Mouse (Mus musculus) hindbrain, embryonic 13.5 days (tissue): Measurements from ENCODE around the gene Slc25a20. TPM values are rescaled to one million over a fixed set of nuclear protein-coding genes. Genes with fewer than 3 reads are reported as not detected.
A peak's percentile ranks its signal among the peaks of the same experiment; 100 is the strongest.
"Not testable (repeated sequence)": the region's sequence is repeated elsewhere in the genome, so short reads cannot be mapped to it uniquely, and the experiment has no call there.

Source experiments
- ATAC-seq: fragments of 200-750 bp; cut with Nextera tagmentation; 2 replicates; pipeline ENCODE4 v1.8.0; 2017; ENCODE audit warnings: moderate TSS enrichment; ENCODE audit not compliant: low FRiP score
- H3K27ac ChIP-seq: fragments of 300-500 bp; sonication (generic); 2 replicates; pipeline ENCODE4 v1.5.1; 2015; ENCODE audit warnings: inconsistent platforms, mild to moderate bottlenecking, moderate library complexity
- H3K27me3 ChIP-seq: fragments of 300-500 bp; sonication (generic); 2 replicates; pipeline ENCODE4 v1.6.1; 2015; ENCODE audit warnings: mild to moderate bottlenecking, inconsistent platforms
- H3K36me3 ChIP-seq: fragments of 300-500 bp; sonication (generic); 2 replicates; pipeline ENCODE4 v1.6.1; 2015; ENCODE audit warnings: mild to moderate bottlenecking, inconsistent platforms
- H3K4me1 ChIP-seq: fragments of 300-500 bp; sonication (generic); replicated peaks from 2 replicates; pipeline ENCODE4 v1.6.1; 2015; ENCODE audit warnings: inconsistent platforms
- H3K4me2 ChIP-seq: fragments of 300-500 bp; sonication (generic); 2 replicates; pipeline ENCODE4 v1.6.1; 2015; ENCODE audit warnings: inconsistent platforms, mild to moderate bottlenecking, moderate library complexity
- H3K4me3 ChIP-seq: fragments of 300-500 bp; sonication (generic); 2 replicates; pipeline ENCODE4 v1.5.1; 2015; ENCODE audit warnings: mild to moderate bottlenecking, inconsistent platforms
- H3K9ac ChIP-seq: fragments of 300-500 bp; sonication (generic); 2 replicates; pipeline ENCODE4 v1.6.1; 2015; ENCODE audit warnings: mild to moderate bottlenecking, inconsistent platforms
- H3K9me3 ChIP-seq: fragments of 300-500 bp; sonication (generic); 2 replicates; pipeline ENCODE4 v1.6.1; 2016; ENCODE audit warnings: inconsistent platforms
- WGBS: fragments of 180-500 bp; shearing (Covaris S2); methylation state at CpG from one replicate; pipeline ENCODE4 v1.1.7; 2015; 5-methylcytosine and 5-hydroxymethylcytosine counted together
- polyA plus RNA-seq: library from polyadenylated mRNA; unstranded; fragments of >200 nt; fragmentation: Nextera tagmentation; extraction: Ambion mirVana; gene quantifications from 2 replicates; pipeline ENCODE4 v1.2.1, GENCODE M21; 2015

The Slc25a20 gene
- polyA plus RNA-seq, 1 experiment from 2014 or later, result 45.5 TPM

DNA sequence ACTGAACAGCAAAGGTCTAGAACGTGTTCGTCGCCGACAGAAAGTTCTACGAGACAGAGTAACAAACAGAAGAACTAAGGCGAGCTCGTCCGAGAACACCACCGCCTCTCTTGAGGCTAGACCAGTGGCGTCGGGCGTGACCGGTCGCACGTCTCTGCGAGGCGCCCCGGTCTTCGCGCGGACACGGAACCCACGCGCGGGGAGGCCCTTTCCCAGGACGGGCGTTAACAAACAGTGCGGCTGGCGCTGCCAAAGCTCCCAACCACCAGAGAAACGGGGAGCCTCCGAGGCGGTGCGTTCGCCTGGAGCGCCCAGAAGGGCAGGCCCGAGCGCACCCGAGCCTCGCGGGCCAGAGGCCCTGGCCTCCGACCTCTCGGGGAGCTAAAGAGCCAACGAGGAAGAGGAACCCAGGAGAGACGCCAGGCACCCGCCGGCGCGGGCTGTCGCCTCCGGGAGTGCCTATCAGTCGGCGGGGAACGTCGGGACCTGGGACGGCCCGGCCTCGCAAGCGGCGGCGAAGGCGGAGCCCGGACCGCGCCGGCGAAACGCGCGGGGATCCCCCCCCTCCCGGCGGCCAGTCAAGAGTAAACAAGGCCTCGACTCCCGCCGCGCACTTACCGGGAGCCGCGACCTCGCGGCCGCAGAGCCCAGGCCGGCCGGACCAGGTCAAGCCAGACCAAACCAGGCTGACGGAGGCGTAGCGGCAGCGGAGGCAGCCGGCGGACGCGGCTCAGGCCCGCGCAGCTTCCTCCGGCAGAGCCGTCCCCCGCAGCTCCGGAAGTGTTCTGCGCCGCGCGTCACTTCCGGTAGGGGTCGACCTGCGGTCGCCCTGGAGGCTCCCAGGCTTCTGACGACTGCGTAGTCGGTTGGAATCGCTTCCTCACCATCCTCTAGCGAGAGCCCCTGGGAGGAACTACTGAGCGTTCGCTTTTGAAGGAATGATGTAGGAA, 13.0 kb upstream of the Slc25a20 start, which contains the start of gene Arih2:
Arih2 (minus strand) TSS at position 776 of the 950 bp plus-strand sequence.
- peak; percentile 99 for ATAC-seq
- Histone ChIP-seq H3K4me1 (peaks cover 25% of the 10 kb centered on the region), H3K27me3 (no peaks in the 10 kb centered on the region), H3K9ac (peak within 1 kb of the TSS; percentile 96), H3K4me2 (peak within 1 kb of the TSS; percentile 94), H3K4me3 (peak within 1 kb of the TSS; percentile 100), H3K36me3 (0 out of 2 replicates have a peak, but pooled peaks cover 3% of the 10 kb centered on the region), H3K9me3 (no peaks in the 10 kb centered on the region), H3K27ac (peak within 1 kb of the TSS; percentile 88)
- WGBS, result under 1% methylated on average over 97 of the region's 112 CpGs

DNA sequence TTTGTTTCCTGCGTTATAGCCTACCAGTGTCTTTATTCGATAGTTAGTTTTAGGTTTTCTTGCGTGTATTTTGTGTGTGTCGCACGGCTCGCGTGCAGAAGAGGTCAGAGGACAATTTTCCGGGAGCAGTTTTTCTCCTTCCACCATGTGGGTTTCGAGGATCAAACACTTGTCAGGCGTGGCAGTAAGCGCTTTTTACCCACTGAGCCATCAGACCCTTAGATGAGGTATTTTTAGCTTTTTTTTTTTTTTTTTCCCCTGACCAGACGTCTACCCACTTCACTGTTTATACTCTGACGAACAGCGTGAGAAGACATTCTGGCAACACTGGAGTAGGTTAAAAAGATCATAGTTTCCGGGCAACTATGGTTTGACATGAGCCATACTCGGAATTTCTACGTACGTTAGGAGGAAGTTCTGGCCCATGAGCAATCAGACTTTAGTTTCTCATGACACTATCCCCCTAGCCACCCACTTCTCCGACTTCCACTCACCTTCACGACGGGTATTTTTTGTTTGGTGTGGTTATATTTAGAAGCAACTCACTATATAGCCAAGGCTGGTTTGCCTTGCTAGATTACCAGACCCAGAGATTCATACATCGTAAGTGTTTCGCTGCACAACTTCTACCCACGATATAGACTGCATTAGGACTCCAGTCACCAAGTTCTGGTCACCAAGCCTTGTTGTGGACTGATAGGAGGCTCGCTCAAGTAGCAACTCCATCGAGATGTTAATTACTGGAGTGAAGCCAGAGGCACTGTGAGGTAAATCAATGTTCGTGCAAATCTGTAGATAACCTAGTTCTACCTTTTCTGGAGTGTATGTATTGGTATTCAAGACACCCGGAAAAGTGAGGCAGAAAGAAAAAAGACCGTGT, 12.1 kb upstream of the Slc25a20 start:
- 0 out of 2 replicates have a peak, but pooled peaks cover 3% of the 10 kb centered on the region for H3K36me3 ChIP-seq
- 35% methylated on average over 29 of the region's 29 CpGs for WGBS
- peak; percentile 43 for ATAC-seq

DNA sequence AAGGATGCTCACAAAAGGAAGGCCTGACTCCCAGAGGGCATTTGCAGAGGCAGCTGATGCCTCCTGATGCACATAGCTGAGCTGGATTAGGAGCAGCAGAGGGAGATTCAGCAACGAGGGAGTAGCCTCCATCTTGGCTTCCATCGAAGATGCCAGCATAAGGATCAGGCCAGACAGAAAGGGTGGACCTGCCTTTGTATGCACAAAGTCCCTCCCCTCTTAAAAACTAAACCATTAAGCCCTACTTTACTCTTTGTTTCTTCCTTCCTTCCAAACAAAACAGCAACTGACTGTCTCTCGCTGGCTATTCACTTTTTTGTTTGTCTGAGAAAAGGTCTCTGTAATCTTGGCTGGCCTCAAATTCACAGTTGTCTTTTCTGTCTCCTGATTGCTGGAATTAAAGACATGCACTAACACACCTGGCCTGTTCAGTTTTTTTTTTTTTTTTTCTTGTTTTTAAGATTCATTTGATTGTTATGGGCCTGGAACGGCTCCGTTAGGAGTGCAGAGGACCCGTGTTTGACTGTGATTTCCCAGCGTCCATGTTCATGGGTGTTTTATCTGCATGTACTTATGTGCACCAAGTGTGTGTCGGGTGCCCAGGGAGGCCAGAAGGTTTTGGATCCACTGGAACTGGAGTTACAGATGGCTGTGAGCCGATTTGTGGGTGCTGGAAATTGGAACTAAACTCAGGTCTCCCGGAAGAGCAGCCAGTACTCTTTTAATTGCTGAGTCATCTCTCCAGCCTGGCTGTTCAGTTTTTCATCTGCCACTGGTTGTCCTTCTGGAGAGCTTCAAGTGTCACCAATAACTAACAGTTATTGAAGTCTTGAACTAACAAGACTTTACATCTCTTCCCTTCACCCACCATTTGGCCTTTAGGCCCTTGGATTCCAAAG, 7.1 kb upstream of the Slc25a20 start:
- H3K9me3 ChIP-seq, result no peaks in the 10 kb centered on the region
- no peak overlapping the region for H3K9ac ChIP-seq
- no peak overlapping the region for H3K4me3 ChIP-seq
- no peak overlapping the region for H3K4me2 ChIP-seq
- WGBS, result 83% methylated on average over 10 of the region's 10 CpGs
- H3K27me3 ChIP-seq, result no peaks in the 10 kb centered on the region
- ATAC-seq, result no peak
- peaks cover 5% of the 10 kb centered on the region for H3K4me1 ChIP-seq
- no peaks in the 10 kb centered on the region for H3K36me3 ChIP-seq
- no peak overlapping the region for H3K27ac ChIP-seq

More for the DNA sequence above, 12.1 kb upstream of the Slc25a20 start:
- Histone ChIP-seq H3K4me1 (peaks cover 25% of the 10 kb centered on the region), H3K9me3 (no peaks in the 10 kb centered on the region), H3K27ac (peak overlapping the region; percentile 88), H3K27me3 (no peaks in the 10 kb centered on the region), H3K4me3 (peak overlapping the region; percentile 100), H3K9ac (peak overlapping the region; percentile 96), H3K4me2 (peak overlapping the region; percentile 94)

DNA sequence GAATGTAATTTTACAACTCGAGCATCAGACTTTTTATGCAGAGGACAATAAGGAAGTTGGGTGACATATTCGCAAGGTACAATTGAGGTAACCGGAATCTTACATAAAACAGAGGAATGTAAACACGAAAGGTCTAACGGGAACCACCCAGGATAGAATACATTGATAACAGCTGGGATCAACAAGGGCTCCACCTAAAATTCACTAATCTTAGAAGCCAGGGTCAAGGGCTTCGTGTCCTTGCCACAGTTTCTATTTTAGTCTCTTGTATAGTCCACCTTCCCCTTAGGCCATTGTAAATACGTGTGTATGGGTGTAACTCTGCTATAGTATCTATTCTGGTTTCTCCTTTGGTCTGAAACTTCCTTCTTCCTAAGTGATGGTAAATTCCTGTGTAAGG, 6.0 kb upstream of the Slc25a20 start:
- H3K27ac ChIP-seq, H3K27me3 ChIP-seq, H3K9me3 ChIP-seq, ATAC-seq, H3K4me3 ChIP-seq, H3K36me3 ChIP-seq, H3K4me2 ChIP-seq, H3K4me1 ChIP-seq, H3K9ac ChIP-seq: not testable (repeated sequence)
- 88% methylated on average over 7 of the region's 7 CpGs for WGBS

DNA sequence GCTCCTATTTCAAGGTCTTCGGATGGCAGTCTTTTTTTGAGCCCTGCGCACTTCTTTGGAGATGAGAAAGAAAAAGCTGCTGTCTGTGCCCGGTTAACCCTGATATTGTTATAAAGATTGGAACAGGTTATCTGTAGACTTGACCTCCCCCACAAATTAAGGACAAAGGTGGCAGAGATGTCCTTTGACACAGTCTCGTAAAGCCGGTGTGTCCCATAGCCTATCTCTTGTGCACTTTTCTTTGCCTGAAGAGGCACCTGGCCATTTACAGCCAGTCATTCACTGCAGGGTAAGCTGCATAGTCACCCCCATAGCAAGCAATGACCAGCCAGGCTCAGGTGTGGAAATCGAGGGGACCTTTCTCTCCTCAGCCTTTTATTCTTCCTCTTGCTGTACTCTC, 772 bp downstream of the Slc25a20 start:
- H3K27ac ChIP-seq, result no peak overlapping the region
- no peaks in the 10 kb centered on the region for H3K9me3 ChIP-seq
- peak overlapping the region; percentile 70 for H3K4me2 ChIP-seq
- peak overlapping the region; percentile 75 for H3K9ac ChIP-seq
- H3K27me3 ChIP-seq, result no peaks in the 10 kb centered on the region
- peaks cover 10% of the 10 kb centered on the region; the same call in 1 of the 2 replicates for H3K36me3 ChIP-seq
- H3K4me1 ChIP-seq, result peaks cover 13% of the 10 kb centered on the region
- peak overlapping the region; percentile 67 for H3K4me3 ChIP-seq
- no peak for ATAC-seq
- WGBS, result 48% methylated on average over 6 of the region's 6 CpGs

DNA sequence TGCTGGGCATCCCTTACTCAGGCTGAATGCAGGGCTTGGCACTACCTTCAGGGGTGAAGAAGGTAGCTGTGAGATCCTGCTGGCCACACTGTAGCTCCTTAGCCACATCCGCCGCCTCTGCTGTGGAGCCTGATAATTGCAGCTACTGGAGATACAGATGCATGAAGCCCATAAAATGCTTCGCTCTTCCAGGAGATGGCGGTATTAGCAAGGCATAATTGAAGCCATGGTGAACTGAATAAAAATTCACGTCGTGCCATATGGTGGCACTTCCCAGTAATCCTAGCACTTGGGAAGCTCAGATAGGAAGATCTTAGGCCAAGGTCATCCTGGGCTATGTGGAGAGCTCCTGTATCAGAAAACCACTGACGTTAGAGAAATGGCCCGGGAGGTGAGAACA, 8.0 kb downstream of the Slc25a20 start:
- no peak overlapping the region for H3K9ac ChIP-seq
- H3K9me3 ChIP-seq, result no peaks in the 10 kb centered on the region
- H3K27ac ChIP-seq, result no peak overlapping the region
- no peak for ATAC-seq
- H3K4me1 ChIP-seq, result no peaks in the 10 kb centered on the region
- no peaks in the 10 kb centered on the region for H3K27me3 ChIP-seq
- 60% methylated on average over 8 of the region's 8 CpGs for WGBS
- H3K4me3 ChIP-seq, result no peak overlapping the region
- H3K36me3 ChIP-seq, result peaks cover 59% of the 10 kb centered on the region
- H3K4me2 ChIP-seq, result no peak overlapping the region

DNA sequence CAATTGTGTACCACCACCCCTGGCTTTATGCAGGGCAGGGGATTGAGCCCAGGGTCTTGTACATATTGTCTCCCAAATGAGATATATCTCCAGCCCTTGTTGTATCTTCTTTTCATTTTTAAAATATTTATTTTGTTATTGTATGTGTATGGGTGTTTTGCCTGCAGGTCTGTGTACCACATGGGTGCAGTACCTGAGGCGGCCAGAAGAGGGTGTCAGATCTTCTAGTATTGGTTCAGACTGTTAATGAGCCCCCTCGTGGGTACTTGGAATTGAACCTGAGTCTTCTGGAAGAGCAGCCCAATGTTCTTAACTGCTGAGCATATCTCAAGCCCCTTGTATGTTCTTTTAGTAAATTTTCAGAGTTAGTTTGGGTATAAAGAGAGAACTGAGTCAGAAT, 11.3 kb downstream of the Slc25a20 start:
- Histone ChIP-seq H3K9me3 (no peaks in the 10 kb centered on the region), H3K9ac (no peak overlapping the region), H3K4me2 (no peak overlapping the region), H3K36me3 (peaks cover 63% of the 10 kb centered on the region), H3K27ac (no peak overlapping the region), H3K27me3 (no peaks in the 10 kb centered on the region), H3K4me3 (no peak overlapping the region), H3K4me1 (no peaks in the 10 kb centered on the region)
- ATAC-seq, result no peak
- WGBS, result 54% methylated on average over 2 of the region's 2 CpGs

DNA sequence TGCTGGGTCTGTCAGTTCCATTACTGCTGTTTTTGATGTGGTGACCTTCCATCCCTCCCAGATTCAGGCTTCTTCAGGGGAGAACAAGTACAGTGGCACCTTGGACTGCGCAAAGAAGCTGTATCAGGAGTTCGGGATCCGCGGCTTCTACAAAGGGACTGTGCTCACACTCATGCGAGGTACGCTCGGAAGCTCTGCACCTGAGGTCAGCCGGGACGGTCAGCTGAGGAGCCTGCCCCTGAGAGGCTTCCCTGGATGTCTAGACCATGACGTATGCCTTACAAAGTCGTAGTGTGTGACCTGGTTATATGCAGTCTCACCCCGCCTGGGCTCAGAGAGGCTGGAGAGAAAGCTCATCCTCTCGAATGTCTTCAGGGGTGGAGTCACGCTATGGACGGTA, 18.1 kb downstream of the Slc25a20 start:
- Histone ChIP-seq H3K4me1 (no peaks in the 10 kb centered on the region), H3K36me3 (peaks cover 69% of the 10 kb centered on the region), H3K27ac (no peak overlapping the region), H3K9ac (no peak overlapping the region), H3K27me3 (no peaks in the 10 kb centered on the region), H3K4me3 (no peak overlapping the region), H3K9me3 (no peaks in the 10 kb centered on the region), H3K4me2 (no peak overlapping the region)
- no peak for ATAC-seq
- 92% methylated on average over 15 of the region's 15 CpGs for WGBS

DNA sequence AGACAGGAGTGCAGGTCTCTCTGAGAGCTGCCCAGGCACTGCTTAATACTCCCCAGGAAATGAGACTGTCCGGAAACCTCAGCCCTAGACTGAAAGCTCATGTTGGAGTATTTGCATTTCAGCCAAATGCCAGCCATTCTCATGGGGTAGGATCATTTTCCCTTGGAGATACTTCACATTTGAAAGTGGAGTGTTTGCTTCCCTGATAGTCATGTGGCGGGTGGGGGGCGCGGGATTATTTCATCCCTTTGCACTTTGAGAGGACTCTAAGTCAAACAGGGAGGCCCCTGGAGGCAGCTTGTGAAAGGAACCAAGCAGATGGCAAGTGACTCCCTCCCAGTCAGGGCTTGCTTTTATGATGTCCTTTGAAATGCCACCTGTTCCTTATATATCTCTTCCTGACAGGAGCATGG, 24.6 kb downstream of the Slc25a20 start:
- Histone ChIP-seq H3K27me3 (peaks cover 5% of the 10 kb centered on the region; the same call in 1 of the 2 replicates), H3K4me2 (no peak overlapping the region), H3K9me3 (no peaks in the 10 kb centered on the region), H3K4me1 (peaks cover 24% of the 10 kb centered on the region), H3K27ac (no peak overlapping the region), H3K36me3 (peaks cover 34% of the 10 kb centered on the region), H3K4me3 (no peak overlapping the region), H3K9ac (peak overlapping the region; percentile 39; the same call in 1 of the 2 replicates)
- no peak for ATAC-seq
- 27% methylated on average over 4 of the region's 4 CpGs for WGBS

DNA sequence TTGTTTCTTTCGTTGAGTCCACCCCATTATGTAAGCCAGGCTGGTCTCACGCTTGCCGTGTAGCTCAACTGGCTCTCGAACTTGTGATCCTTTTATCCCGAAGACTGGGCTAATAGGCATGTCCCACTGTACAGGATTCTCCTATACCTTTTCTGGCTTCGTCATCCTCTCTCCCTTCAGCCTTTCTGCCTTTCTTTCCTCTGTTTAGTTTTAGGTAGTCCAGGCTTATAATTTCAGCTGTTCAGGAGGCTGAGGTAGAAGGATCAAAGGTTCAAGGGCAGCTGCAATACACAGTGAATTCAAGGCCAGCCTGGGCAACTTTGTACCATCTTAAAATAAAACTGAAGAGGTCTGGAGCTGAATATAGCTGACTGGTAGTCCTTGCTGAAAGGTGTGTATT, 25.3 kb downstream of the Slc25a20 start:
- peaks cover 30% of the 10 kb centered on the region for H3K36me3 ChIP-seq
- H3K9me3 ChIP-seq, result no peaks in the 10 kb centered on the region
- ATAC-seq, result no peak
- peaks cover 5% of the 10 kb centered on the region; the same call in 1 of the 2 replicates for H3K27me3 ChIP-seq
- no peak overlapping the region for H3K4me2 ChIP-seq
- H3K4me3 ChIP-seq, result no peak overlapping the region
- H3K9ac ChIP-seq, result no peak overlapping the region
- no peak overlapping the region for H3K27ac ChIP-seq
- peaks cover 27% of the 10 kb centered on the region for H3K4me1 ChIP-seq
- 74% methylated on average over 6 of the region's 6 CpGs for WGBS

DNA sequence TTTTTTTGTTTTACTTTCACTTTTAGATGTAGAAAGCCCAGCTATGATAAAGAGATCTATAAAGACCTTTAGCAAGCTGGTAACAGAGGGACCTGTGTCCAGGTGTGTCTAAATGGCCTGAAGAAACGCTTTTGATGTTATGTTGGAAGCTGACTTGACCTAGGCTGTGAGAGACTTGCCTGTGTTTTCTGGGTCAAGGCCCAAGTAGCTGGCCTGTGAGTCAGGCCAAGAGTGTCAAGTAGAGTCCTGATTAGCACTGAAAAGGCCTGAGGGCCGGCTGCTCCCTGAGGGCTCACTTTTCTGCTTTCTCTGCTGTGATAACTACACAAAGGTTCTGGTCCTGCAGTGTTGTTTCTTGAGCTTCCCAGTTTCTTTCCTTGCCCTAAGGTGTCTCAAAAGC, 25.8 kb downstream of the Slc25a20 start:
- no peak for ATAC-seq
- 77% methylated on average over 2 of the region's 2 CpGs for WGBS
- H3K27ac ChIP-seq, result no peak overlapping the region

More for the DNA sequence above, 25.8 kb downstream of the Slc25a20 start:
- no peak overlapping the region for H3K9ac ChIP-seq
- H3K27me3 ChIP-seq, result peaks cover 5% of the 10 kb centered on the region; the same call in 1 of the 2 replicates
- peaks cover 27% of the 10 kb centered on the region for H3K4me1 ChIP-seq
- H3K36me3 ChIP-seq, result peaks cover 25% of the 10 kb centered on the region
- H3K4me3 ChIP-seq, result no peak overlapping the region
- no peaks in the 10 kb centered on the region for H3K9me3 ChIP-seq
- no peak overlapping the region for H3K4me2 ChIP-seq
